Mouse (Mus musculus): ENCODE results near the gene Zfp599. TPM values are rescaled to one million over a fixed set of nuclear protein-coding genes. Genes with fewer than 3 reads are reported as not detected.

The Zfp599 gene
- polyA plus RNA-seq, 1 experiment from 2014 or later, result 12.4 TPM

GRCm38 (mm10) chr9:22217858-22218493 lies 41.7 kb downstream of the Zfp599 start:
- H3K4me1 ChIP-seq, result no peaks in the 10 kb centered on the region
- H3K27ac ChIP-seq (replicated peaks), result no peak overlapping the region
- 67% methylated on average over 5 of the region's 8 CpGs for WGBS
- H3K9me3 ChIP-seq, result no peaks in the 10 kb centered on the region
- ATAC-seq (replicated peaks), result no peak
- H3K9ac ChIP-seq (replicated peaks), result no peak overlapping the region
- H3K4me3 ChIP-seq, result no peak overlapping the region
- no peak overlapping the region for H3K4me2 ChIP-seq (replicated peaks)
- H3K27me3 ChIP-seq, result no peaks in the 10 kb centered on the region
- H3K36me3 ChIP-seq, result no peaks in the 10 kb centered on the region

- Histone ChIP-seq H3K27ac (replicated peaks) (no peak overlapping the region), H3K36me3 (no peaks in the 10 kb centered on the region), H3K4me3 (no peak overlapping the region), H3K27me3 (no peaks in the 10 kb centered on the region), H3K4me2 (replicated peaks) (no peak overlapping the region), H3K4me1 (no peaks in the 10 kb centered on the region), H3K9me3 (no peaks in the 10 kb centered on the region), H3K9ac (replicated peaks) (no peak overlapping the region)
- ATAC-seq (replicated peaks), result no peak
- WGBS, result 61% methylated on average over 3 of the region's 3 CpGs
Measured at GRCm38 (mm10) chr9:22216705-22217104, 43.0 kb downstream of the Zfp599 start.

DNA sequence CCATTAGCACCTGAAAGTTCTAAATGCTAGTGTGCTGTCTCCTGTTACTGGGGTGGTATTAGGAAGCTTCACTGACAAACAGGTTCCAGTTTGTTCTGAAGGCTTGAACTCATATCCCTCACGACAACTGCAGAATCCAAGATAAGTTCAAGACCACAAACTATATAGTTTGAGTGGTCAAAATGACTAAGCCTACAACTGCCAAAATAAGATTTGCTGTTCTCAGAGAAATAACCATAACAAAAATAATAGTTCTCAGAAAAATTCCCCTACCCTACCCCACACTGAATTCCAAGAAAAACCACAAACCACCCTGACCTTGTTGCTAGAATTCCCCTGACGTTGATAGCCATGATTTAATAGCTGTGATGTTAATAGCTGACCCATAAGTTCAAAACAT lies 45.1 kb downstream of the Zfp599 start:
- no peak for ATAC-seq (replicated peaks)
- Histone ChIP-seq H3K9ac (replicated peaks) (no peak overlapping the region), H3K9me3 (no peaks in the 10 kb centered on the region), H3K4me1 (no peaks in the 10 kb centered on the region), H3K36me3 (no peaks in the 10 kb centered on the region), H3K27me3 (no peaks in the 10 kb centered on the region), H3K27ac (replicated peaks) (no peak overlapping the region), H3K4me2 (replicated peaks) (no peak overlapping the region), H3K4me3 (no peak overlapping the region)
- 91% methylated on average over 2 of the region's 2 CpGs for WGBS

GRCm38 (mm10) chr9:22213785-22214194 lies 45.9 kb downstream of the Zfp599 start:
- Histone ChIP-seq H3K36me3 (no peaks in the 10 kb centered on the region), H3K27me3 (no peaks in the 10 kb centered on the region), H3K4me3 (no peak overlapping the region), H3K27ac (replicated peaks) (no peak overlapping the region), H3K9ac (replicated peaks) (no peak overlapping the region), H3K4me2 (replicated peaks) (no peak overlapping the region), H3K4me1 (no peaks in the 10 kb centered on the region), H3K9me3 (no peaks in the 10 kb centered on the region)
- WGBS, result 77% methylated on average over 2 of the region's 2 CpGs
- ATAC-seq (replicated peaks), result no peak

Other genes starting within 250 kb of the Zfp599 start
- 88.9 and 93.3 TPM in 2 replicates for gene Elavl3, start 207.9 kb downstream of the Zfp599 start, polyA plus RNA-seq (2015; fragmentation: Nextera tagmentation; extraction: Ambion mirVana)
- gene Gm49318, start 188.6 kb downstream of the Zfp599 start, polyA plus RNA-seq (2015; fragmentation: Nextera tagmentation; extraction: Ambion mirVana), result not detected in 2 replicates
- gene Zfp653, start 188.5 kb downstream of the Zfp599 start, polyA plus RNA-seq (2015; fragmentation: Nextera tagmentation; extraction: Ambion mirVana), result 23.2 and 23.5 TPM in 2 replicates
- 59.2 and 59.7 TPM in 2 replicates for gene Ecsit, start 174.5 kb downstream of the Zfp599 start, polyA plus RNA-seq (2015; fragmentation: Nextera tagmentation; extraction: Ambion mirVana)
- gene Cnn1, start 160.7 kb downstream of the Zfp599 start, polyA plus RNA-seq (2015; fragmentation: Nextera tagmentation; extraction: Ambion mirVana), result 0.53 and 1.1 TPM in 2 replicates
- gene Elof1, start 142.7 kb downstream of the Zfp599 start, polyA plus RNA-seq (2015; fragmentation: Nextera tagmentation; extraction: Ambion mirVana), result 179 and 181 TPM in 2 replicates
- gene Acp5, start 124.2 kb downstream of the Zfp599 start, polyA plus RNA-seq (2015; fragmentation: Nextera tagmentation; extraction: Ambion mirVana), result 0.17 and 0.84 TPM in 2 replicates
- 85.9 and 89.6 TPM in 2 replicates for gene Pigyl, start 103.0 kb downstream of the Zfp599 start, polyA plus RNA-seq (2015; fragmentation: Nextera tagmentation; extraction: Ambion mirVana)
- 0.18 and 0.19 TPM in 2 replicates for gene Zfp872, start 71.8 kb downstream of the Zfp599 start, polyA plus RNA-seq (2015; fragmentation: Nextera tagmentation; extraction: Ambion mirVana)
- 10.3 TPM in 2 replicates for gene Zfp809, start 34.2 kb downstream of the Zfp599 start, polyA plus RNA-seq (2015; fragmentation: Nextera tagmentation; extraction: Ambion mirVana)
- 36.2 and 36.8 TPM in 2 replicates for gene Zfp810, start 47.8 kb upstream of the Zfp599 start, polyA plus RNA-seq (2015; fragmentation: Nextera tagmentation; extraction: Ambion mirVana)
- 12.0 and 12.1 TPM in 2 replicates for gene Anln, start 129.3 kb upstream of the Zfp599 start, polyA plus RNA-seq (2015; fragmentation: Nextera tagmentation; extraction: Ambion mirVana)
- gene 9530077C05Rik, start 151.6 kb upstream of the Zfp599 start, polyA plus RNA-seq (2015; fragmentation: Nextera tagmentation; extraction: Ambion mirVana), result 10.9 and 13.1 TPM in 2 replicates
- gene Gm17545, start 194.4 kb upstream of the Zfp599 start, polyA plus RNA-seq (2015; fragmentation: Nextera tagmentation; extraction: Ambion mirVana), result not detected in 2 replicates
- gene Rp9, start 209.8 kb upstream of the Zfp599 start, polyA plus RNA-seq (2015; fragmentation: Nextera tagmentation; extraction: Ambion mirVana), result 70.1 and 71.5 TPM in 2 replicates
- gene Bbs9, start 215.8 kb upstream of the Zfp599 start, polyA plus RNA-seq (2015; fragmentation: Nextera tagmentation; extraction: Ambion mirVana), result 17.5 and 20.8 TPM in 2 replicates

Measured in forebrain, embryonic 15.5 days (tissue).